Mouse (Mus musculus) hindbrain, embryonic 14.5 days (tissue): ENCODE data around the gene 1810010D01Rik. TPM values are rescaled to one million over a fixed set of nuclear protein-coding genes. Genes with fewer than 3 reads are reported as not detected.

ENCODE experiments used
- ATAC-seq: fragments of 200-750 bp; cut with Nextera tagmentation; 2 replicates; pipeline ENCODE4 v1.8.0; 2017; ENCODE audit warnings: moderate number of reproducible peaks, mild to moderate bottlenecking, moderate TSS enrichment, moderate library complexity; ENCODE audit not compliant: low FRiP score
- DNase-seq: peaks from one replicate; pipeline ENCODE4 v3.0.0-alpha.2; 2015; ENCODE audit warnings: low spot score
- H3K27ac ChIP-seq: fragments of 300-500 bp; sonication (generic); 2 replicates; pipeline ENCODE4 v1.5.1; 2014; ENCODE audit warnings: mild to moderate bottlenecking, moderate library complexity
- H3K27me3 ChIP-seq: fragments of 300-500 bp; sonication (generic); 2 replicates; pipeline ENCODE4 v1.6.1; 2014; ENCODE audit warnings: mild to moderate bottlenecking, low read length, mixed read lengths; ENCODE audit not compliant: control insufficient read depth, insufficient read depth
- H3K36me3 ChIP-seq: fragments of 300-500 bp; sonication (generic); replicated peaks from 2 replicates; pipeline ENCODE4 v1.6.1; 2014; ENCODE audit not compliant: control insufficient read depth, insufficient read depth
- H3K4me1 ChIP-seq: fragments of 300-500 bp; sonication (generic); replicated peaks from 2 replicates; pipeline ENCODE4 v1.6.1; 2014; ENCODE audit warnings: antibody characterized with exemption, low read length, mixed read lengths; ENCODE audit not compliant: control insufficient read depth, insufficient read depth
- H3K4me2 ChIP-seq: fragments of 300-500 bp; sonication (generic); replicated peaks from 2 replicates; pipeline ENCODE4 v1.6.1; 2014; ENCODE audit warnings: mild to moderate bottlenecking, moderate library complexity
- H3K4me3 ChIP-seq: fragments of 300-500 bp; sonication (generic); replicated peaks from 2 replicates; pipeline ENCODE4 v1.5.1; 2014; ENCODE audit warnings: mild to moderate bottlenecking, low read length
- H3K9ac ChIP-seq: fragments of 300-500 bp; sonication (generic); 2 replicates; pipeline ENCODE4 v1.6.1; 2014
- H3K9me3 ChIP-seq: fragments of 300-500 bp; sonication (generic); 2 replicates; pipeline ENCODE4 v1.6.1; 2016; ENCODE audit warnings: low read length; ENCODE audit not compliant: control insufficient read depth
- WGBS: fragments of 180-500 bp; shearing (Covaris S2); extraction: QIAGEN DNeasy Blood & Tissue Kit; methylation state at CpG from one replicate; pipeline ENCODE4 v1.1.7; 2014; 5-methylcytosine and 5-hydroxymethylcytosine counted together
- polyA plus RNA-seq: library from polyadenylated mRNA; unstranded; fragments of >200 nt; fragmentation: Nextera tagmentation; extraction: Ambion mirVana; gene quantifications from 2 replicates; pipeline ENCODE4 v1.2.1, GENCODE M21; 2014

The 1810010D01Rik gene
- not detected in 2 replicates for polyA plus RNA-seq

DNA sequence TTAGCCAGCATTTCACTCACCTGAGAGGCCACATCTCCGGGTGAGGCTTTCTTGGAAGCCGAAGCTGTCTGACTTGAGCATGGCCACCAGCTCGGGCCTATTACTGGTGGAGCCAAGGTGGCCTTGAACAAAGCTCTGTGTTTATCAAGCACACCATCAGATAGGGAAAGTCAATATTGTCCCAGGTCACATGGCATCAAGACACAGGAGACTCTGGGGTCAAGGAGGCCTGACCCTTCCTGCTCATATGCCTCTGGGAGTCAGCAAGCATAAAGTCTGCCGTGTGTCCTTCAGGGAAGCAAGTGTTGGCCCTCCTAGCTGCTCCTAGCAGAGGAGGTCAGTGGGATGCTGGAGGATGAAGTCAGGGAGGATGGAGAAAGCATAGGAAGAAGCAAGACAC lies at the start of gene 1810010D01Rik:
Gene 1810010D01Rik, minus strand, starts transcription at position 114 of the 400 bp plus-strand sequence.
- no peak within 1 kb of the TSS for H3K9ac ChIP-seq
- peak within 1 kb of the TSS; percentile 80; the same call in 1 of the 2 replicates for H3K27ac ChIP-seq
- no peaks in the 10 kb centered on the region for H3K9me3 ChIP-seq
- no peak within 1 kb of the TSS for H3K4me2 ChIP-seq
- no peaks in the 10 kb centered on the region for H3K27me3 ChIP-seq
- no peak within 1 kb of the TSS for H3K4me3 ChIP-seq
- no peaks in the 10 kb centered on the region for H3K36me3 ChIP-seq
- no peak for ATAC-seq
- peaks cover 23% of the 10 kb centered on the region for H3K4me1 ChIP-seq
- 87% methylated on average over 4 of the region's 4 CpGs for WGBS
- no peak for DNase-seq

DNA sequence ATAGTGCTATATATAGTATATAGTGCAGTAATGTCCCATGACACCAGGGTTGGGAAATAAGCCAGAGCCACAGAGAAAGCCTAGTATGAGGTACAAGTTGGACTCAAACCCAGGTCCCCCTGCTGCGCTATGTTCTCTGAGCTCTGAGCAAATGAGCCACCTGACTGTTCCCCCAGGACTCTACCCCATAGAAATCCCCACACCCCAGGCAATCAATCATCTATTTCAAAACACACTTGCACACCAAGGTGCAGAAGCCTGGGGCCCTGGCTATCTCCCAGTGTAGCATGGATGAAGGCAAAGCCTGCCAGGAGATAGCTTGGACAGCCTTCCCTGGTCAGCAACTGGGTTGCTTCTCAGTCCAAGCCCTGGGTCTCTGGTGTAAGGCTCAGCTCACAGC lies 48.2 kb upstream of the 1810010D01Rik start:
- Histone ChIP-seq H3K27me3 (no peaks in the 10 kb centered on the region), H3K4me3 (no peak overlapping the region), H3K9me3 (no peaks in the 10 kb centered on the region), H3K9ac (no peak overlapping the region), H3K27ac (no peak overlapping the region), H3K4me1 (no peaks in the 10 kb centered on the region), H3K4me2 (no peak overlapping the region), H3K36me3 (no peaks in the 10 kb centered on the region)
- ATAC-seq (no peak), DNase-seq (no peak)
- 93% methylated on average over 1 of the region's 1 CpGs for WGBS

DNA sequence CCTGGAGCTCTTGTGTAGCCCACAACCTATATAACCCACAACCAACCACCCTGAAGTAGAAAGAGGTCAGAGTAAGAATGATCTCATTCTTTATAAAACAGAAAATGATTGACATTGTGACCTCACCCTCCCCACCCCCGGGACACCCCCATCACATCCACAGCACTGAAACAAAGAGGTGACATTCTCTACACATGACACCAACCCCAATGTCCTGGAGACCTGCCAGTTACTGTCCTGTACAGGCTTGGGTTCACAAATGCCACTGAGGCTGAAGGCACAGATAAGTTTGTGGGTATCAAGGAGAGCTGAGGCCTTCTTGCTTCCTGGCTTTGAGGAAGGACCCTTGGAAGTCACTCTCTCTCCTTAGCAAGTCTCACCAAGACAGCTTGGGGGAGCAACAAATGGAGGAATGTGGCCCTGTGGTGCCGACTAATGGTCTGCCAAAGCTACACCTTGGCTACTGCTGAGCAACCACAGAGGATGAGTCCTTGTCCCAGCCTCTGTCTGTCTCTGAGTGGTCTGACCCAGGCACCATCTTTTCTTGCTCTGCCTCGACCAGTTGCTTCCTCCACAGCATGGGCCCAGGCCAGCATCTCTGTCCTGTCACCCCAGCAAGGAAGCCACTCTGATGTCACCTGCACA lies 46.2 kb upstream of the 1810010D01Rik start:
- Histone ChIP-seq H3K4me1 (no peaks in the 10 kb centered on the region), H3K27me3 (no peaks in the 10 kb centered on the region), H3K36me3 (no peaks in the 10 kb centered on the region), H3K4me3 (no peak overlapping the region), H3K9ac (no peak overlapping the region), H3K27ac (no peak overlapping the region), H3K4me2 (no peak overlapping the region), H3K9me3 (no peaks in the 10 kb centered on the region)
- no peak for ATAC-seq
- no peak for DNase-seq
- 73% methylated on average over 3 of the region's 3 CpGs for WGBS

DNA sequence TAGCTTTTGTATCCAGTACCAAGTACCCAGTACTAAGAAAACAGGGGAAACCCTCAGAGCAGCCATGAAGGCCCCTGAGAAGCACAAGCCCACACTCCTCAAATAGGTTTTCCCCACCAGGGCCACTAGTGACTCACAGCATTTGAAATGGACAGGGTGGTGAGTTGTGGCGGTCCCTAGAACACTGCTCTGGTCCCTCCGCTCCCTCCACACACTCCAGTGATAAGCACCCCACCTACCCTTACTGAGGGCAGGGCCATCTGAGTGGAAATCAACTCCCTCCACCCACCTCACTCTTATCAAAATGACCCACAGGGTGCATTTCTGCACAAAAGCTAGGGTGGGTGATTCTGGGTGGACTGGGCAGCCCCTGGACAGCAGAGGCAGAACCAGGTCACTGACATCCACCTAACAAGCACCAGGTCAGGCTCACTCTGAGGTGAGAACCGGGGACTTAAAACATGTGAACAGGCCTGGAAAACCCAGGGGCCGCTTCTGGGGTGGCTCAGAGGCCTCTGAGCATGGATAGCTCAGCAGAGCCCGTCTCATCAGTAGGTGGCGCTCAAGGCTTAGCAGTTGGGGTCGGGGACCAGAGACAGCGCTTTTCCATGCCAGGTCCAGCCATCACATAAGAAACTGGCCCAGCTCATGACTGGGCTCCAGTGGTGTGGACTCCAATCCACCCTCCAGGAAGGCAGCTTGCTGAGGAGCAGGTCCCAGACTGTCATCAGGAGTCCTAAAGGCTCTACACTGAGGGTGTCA lies 45.0 kb upstream of the 1810010D01Rik start:
- no peak overlapping the region for H3K4me3 ChIP-seq
- no peaks in the 10 kb centered on the region for H3K4me1 ChIP-seq
- ATAC-seq (peak; percentile 70), DNase-seq (peak; percentile 85)
- H3K27me3 ChIP-seq, result no peaks in the 10 kb centered on the region
- no peak overlapping the region for H3K27ac ChIP-seq
- H3K36me3 ChIP-seq, result no peaks in the 10 kb centered on the region
- no peak overlapping the region for H3K4me2 ChIP-seq
- no peaks in the 10 kb centered on the region for H3K9me3 ChIP-seq
- WGBS, result 28% methylated on average over 8 of the region's 8 CpGs
- H3K9ac ChIP-seq, result no peak overlapping the region

DNA sequence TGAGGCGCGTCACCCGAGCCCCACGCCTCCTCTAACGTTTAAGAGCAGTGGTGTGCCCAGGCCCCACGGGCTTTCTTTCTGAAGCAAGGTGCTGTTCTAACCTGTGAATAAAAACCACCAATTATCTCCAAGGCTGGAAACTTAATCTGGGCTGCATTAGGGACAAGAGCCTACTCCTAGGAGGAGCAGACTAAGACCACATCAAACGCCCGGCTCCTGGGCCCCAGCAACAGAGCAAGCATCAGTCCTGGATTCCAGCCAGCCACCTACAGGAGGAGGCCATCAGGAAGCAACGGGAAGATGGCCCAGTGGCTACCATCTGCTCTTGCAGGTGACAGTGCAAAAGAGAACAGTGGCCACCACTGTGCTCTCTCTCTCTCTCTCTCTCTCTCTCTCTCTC lies 42.3 kb upstream of the 1810010D01Rik start:
- Histone ChIP-seq H3K4me3 (no peak overlapping the region), H3K27me3 (no peaks in the 10 kb centered on the region), H3K27ac (no peak overlapping the region), H3K9me3 (no peaks in the 10 kb centered on the region), H3K4me1 (no peaks in the 10 kb centered on the region), H3K9ac (no peak overlapping the region), H3K4me2 (no peak overlapping the region), H3K36me3 (no peaks in the 10 kb centered on the region)
- no peak for ATAC-seq
- DNase-seq, result no peak
- WGBS, result 83% methylated on average over 9 of the region's 9 CpGs

DNA sequence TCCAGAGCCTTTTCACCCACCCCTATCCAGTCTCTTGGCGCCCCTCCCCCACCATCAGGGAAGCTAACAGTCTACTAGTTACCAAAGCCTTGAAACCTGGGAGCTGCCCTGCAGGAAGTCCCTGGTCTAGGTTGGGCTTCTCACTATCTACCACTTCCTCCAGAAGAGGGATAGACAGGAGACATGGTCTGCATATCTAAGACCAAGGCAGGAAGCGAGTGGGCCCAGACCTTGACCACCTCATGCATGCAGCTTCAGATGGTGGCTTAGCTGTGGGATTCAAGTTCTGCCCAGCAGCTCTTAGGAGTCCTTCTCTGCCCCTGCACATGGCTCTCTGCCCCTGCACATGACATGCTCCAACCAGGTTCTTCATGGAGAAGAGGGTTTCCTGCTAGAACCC lies 41.0 kb upstream of the 1810010D01Rik start:
- Histone ChIP-seq H3K27ac (no peak overlapping the region), H3K36me3 (no peaks in the 10 kb centered on the region), H3K27me3 (no peaks in the 10 kb centered on the region), H3K9ac (no peak overlapping the region), H3K4me2 (no peak overlapping the region), H3K9me3 (no peaks in the 10 kb centered on the region), H3K4me3 (no peak overlapping the region), H3K4me1 (no peaks in the 10 kb centered on the region)
- DNase-seq (no peak), ATAC-seq (no peak)
- 98% methylated on average over 2 of the region's 2 CpGs for WGBS

DNA sequence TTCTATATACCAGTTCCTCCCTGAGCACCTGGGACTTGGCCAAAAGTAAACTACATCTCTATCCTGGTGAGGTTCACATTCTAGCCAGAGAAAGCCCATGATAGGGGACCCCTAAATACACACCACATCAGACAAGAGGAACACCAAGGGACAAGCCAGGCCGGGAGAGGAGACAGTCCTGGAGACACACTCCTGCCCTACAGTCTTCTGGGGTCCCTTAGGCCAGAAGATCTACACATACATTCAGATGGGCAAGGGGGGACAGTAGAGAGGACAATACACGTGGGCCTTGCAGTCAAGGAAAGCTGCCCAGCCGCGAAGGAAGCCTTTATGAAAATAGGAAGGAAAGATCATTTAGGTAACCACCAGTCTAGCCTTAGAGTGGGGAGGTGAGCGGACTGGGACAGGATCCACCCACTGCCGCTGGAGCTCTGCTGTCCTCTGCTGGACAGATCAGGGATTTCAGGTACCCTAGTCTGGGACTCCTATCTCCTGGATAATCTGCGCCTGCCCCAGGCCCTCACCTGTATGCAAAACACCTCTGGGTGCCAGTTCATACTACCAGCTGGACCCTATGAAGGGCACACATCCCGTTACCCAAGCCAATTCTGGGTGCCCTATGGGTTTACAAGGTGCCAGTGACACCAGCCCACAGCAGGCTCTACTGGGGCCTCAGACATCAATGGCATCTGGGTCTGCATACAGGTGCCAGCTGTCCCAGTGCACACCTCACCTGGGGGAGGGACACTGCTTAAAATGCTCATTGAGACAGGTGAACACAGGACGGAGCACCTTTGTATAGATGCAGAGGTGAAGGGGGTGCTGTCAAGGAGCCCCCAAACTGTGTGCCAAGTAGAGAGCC lies 35.2 kb upstream of the 1810010D01Rik start:
- Histone ChIP-seq H3K27me3 (no peaks in the 10 kb centered on the region), H3K9ac (no peak overlapping the region), H3K4me2 (no peak overlapping the region), H3K4me1 (no peaks in the 10 kb centered on the region), H3K4me3 (no peak overlapping the region), H3K36me3 (no peaks in the 10 kb centered on the region), H3K9me3 (no peaks in the 10 kb centered on the region), H3K27ac (no peak overlapping the region)
- DNase-seq, result peak; percentile 80
- peak; percentile 68; the same call in 1 of the 2 replicates for ATAC-seq
- 17% methylated on average over 9 of the region's 9 CpGs for WGBS

DNA sequence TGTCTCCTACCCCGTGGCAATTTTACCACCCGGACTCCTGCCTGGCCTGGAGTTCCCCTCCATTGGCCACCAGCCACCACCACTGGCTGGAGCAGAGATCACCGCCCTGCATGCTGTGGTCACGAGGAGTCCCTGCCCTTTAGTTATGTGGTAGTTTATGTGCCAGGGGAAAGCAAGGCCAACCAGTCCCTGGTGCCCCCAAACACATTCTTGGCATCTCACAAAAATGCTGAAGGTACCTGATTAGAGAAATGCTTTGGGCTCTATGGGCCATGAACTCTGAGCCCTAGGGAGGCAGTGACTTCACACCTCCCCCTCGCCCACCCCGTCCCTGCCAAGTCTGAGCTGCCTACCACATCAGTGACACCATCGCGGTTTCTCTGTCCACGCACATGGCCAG lies 34.1 kb upstream of the 1810010D01Rik start:
- H3K9ac ChIP-seq, result no peak overlapping the region
- no peak overlapping the region for H3K4me3 ChIP-seq
- no peak for DNase-seq
- no peaks in the 10 kb centered on the region for H3K36me3 ChIP-seq
- H3K4me1 ChIP-seq, result no peaks in the 10 kb centered on the region
- H3K27ac ChIP-seq, result no peak overlapping the region
- no peaks in the 10 kb centered on the region for H3K9me3 ChIP-seq
- ATAC-seq, result no peak
- no peak overlapping the region for H3K4me2 ChIP-seq
- H3K27me3 ChIP-seq, result no peaks in the 10 kb centered on the region
- 75% methylated on average over 9 of the region's 9 CpGs for WGBS

DNA sequence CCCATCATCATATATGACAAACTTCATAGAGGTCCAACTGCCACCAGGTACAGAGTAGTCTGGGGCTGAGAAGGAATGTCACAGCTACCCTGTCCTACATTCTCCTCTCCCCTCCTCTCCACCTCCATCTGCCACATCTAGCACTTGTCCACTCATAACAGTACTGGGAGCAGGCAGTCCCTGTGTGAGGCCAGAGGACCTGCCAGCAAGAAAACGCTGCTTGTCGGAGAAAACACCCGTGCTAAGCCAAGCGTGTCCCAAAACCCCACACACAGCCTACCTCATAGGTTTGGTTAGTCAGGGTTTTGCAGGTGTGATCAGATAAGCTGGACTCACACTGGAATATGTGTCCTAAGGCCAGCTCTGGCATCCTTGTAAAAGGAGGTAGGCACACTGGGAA lies 33.0 kb upstream of the 1810010D01Rik start:
- H3K9me3 ChIP-seq, result no peaks in the 10 kb centered on the region
- no peak for ATAC-seq

More for the DNA sequence above, 33.0 kb upstream of the 1810010D01Rik start:
- Histone ChIP-seq H3K36me3 (no peaks in the 10 kb centered on the region), H3K27ac (no peak overlapping the region), H3K4me3 (no peak overlapping the region), H3K9ac (no peak overlapping the region), H3K4me2 (no peak overlapping the region), H3K27me3 (no peaks in the 10 kb centered on the region), H3K4me1 (no peaks in the 10 kb centered on the region)
- WGBS, result 90% methylated on average over 4 of the region's 4 CpGs
- no peak for DNase-seq
